Mouse (Mus musculus): ENCODE data around the gene Tmem163. TPM values are rescaled to one million over a fixed set of nuclear protein-coding genes. Genes with fewer than 3 reads are reported as not detected.
A peak's percentile ranks its signal among the peaks of the same experiment; 100 is the strongest.

Tmem163 gene
- polyA plus RNA-seq, 1 experiment from 2014 or later = 8.8 TPM

DNA sequence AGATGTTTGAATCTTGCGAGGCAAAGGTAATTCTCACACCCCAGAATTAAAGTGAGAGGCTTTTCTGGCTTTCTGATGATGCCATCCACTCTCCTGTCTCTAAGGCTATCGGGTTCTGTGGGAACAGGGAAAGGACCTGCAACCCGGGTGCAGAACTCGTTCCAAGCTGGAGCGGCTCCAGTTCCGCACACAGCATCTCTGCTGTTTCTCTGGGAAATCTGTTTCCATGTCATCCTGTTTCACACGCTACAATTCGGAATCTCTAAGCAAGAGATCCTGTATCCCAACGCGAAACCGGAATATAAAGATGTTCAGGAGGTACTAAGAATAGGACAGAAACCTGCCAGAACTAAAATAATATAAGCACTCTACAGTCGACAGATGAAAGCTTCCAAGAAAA, 3.2 kb downstream of the Tmem163 start:
- ATAC-seq (ENCODE audit: insufficient number of reproducible peaks, insufficient read depth, low FRiP score, low TSS enrichment, low read depth) = no peak
- peaks cover 89% of the 10 kb centered on the region for H3K27me3 ChIP-seq
- 28% methylated on average over 12 of the region's 12 CpGs for WGBS
- H3K9ac ChIP-seq = no peak overlapping the region
- H3K4me3 ChIP-seq = 0 out of 2 replicates have a peak overlapping the region, but pooled peaks have one; percentile 56
- peaks cover 27% of the 10 kb centered on the region for H3K4me1 ChIP-seq
- peak overlapping the region; percentile 98; the same call in 1 of the 2 replicates for H3K4me2 ChIP-seq
- no peak overlapping the region for H3K27ac ChIP-seq
- no peaks in the 10 kb centered on the region for H3K9me3 ChIP-seq
- H3K36me3 ChIP-seq = no peaks in the 10 kb centered on the region

DNA sequence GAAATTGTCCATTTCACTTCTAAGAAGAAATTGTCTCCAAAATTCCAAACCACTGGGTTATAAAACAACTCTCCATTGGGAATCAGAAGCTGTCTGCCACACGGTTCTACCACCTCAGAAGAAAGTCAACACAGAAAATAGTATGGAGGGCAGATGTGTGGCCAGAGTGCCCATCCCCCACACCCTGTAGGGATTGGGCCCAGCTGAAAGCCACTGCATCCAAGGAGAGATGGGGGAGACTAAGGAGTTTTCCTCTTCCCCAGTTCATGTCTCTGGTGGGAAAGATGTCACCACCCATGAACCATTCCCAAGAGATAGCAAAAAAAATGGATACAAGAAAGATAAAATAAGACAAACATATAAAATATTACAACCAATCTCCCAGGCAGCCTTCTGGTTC, 4.1 kb downstream of the Tmem163 start:
- Histone ChIP-seq H3K27ac (no peak overlapping the region), H3K9ac (no peak overlapping the region), H3K4me2 (no peak overlapping the region), H3K9me3 (no peaks in the 10 kb centered on the region), H3K36me3 (no peaks in the 10 kb centered on the region), H3K27me3 (peaks cover 81% of the 10 kb centered on the region), H3K4me1 (peaks cover 27% of the 10 kb centered on the region), H3K4me3 (no peak overlapping the region)
- no peak for ATAC-seq (ENCODE audit: insufficient number of reproducible peaks, insufficient read depth, low FRiP score, low TSS enrichment, low read depth)
- 32% methylated on average over 1 of the region's 1 CpGs for WGBS

DNA sequence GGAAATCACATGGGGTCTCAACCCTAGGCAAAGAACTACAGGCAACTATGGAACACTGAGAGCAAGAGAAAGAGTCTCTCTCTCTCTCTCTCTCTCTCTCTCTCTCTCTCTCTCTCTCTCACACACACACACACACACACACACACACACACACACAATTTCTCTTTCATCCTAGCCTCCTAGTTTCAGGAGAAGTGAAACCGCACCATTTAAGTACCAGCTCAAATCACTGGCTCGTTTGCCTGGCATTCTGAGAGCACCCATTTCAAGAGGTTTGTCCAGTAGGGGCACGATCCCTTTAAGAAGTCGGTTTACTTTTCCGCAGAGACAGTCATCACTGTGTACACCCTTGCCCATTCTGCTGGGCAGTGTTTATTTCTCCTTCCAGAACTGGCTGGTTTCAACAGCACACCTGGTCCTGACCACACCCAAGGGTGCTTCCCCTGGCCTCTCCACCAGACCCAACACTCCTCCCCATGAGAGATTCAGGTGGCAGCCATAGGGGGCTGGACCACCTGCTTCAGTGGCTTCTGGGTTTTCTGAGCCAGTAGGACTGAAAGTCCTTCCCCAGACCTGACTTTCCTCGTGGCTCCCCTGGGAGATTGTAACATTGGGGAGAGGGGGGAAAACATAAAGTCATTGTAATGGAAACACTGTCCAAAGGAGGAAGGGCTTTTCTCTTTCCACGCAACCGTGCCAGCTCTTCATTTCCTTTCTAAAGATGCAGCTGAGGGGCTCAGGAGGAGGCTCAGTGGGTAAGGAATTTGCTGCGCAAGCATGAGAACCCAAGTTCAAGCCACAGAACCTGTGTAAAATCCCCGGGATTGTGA, 5.9 kb downstream of the Tmem163 start:
- H3K9ac ChIP-seq = no peak overlapping the region
- 73% methylated on average over 10 of the region's 10 CpGs for WGBS
- peaks cover 63% of the 10 kb centered on the region for H3K27me3 ChIP-seq
- H3K9me3 ChIP-seq = peaks cover 3% of the 10 kb centered on the region; the same call in 1 of the 2 replicates
- no peak overlapping the region for H3K27ac ChIP-seq
- H3K4me1 ChIP-seq = peaks cover 21% of the 10 kb centered on the region
- no peak for ATAC-seq (ENCODE audit: insufficient number of reproducible peaks, insufficient read depth, low FRiP score, low TSS enrichment, low read depth)
- H3K4me2 ChIP-seq = no peak overlapping the region
- H3K36me3 ChIP-seq = no peaks in the 10 kb centered on the region
- H3K4me3 ChIP-seq = no peak overlapping the region

DNA sequence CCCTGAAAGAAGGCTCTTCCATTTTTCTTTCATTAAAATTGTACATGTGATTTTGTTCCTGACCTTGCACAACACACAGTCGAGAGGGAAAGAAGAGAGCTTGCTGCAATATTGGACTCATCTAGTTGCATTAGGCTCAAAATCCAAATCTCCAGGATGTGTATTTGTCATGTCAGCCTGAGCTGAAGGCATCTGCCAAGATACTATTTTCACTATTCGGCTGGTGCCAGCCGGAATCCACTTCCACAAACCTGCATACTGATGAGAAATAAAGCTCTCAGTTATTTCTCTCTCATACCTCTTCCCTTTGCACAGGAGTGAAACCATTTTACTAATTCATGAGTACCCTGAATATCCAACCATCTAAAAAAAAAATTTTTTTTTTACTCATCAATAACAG, 11.2 kb downstream of the Tmem163 start:
- 86% methylated on average over 3 of the region's 3 CpGs for WGBS

DNA sequence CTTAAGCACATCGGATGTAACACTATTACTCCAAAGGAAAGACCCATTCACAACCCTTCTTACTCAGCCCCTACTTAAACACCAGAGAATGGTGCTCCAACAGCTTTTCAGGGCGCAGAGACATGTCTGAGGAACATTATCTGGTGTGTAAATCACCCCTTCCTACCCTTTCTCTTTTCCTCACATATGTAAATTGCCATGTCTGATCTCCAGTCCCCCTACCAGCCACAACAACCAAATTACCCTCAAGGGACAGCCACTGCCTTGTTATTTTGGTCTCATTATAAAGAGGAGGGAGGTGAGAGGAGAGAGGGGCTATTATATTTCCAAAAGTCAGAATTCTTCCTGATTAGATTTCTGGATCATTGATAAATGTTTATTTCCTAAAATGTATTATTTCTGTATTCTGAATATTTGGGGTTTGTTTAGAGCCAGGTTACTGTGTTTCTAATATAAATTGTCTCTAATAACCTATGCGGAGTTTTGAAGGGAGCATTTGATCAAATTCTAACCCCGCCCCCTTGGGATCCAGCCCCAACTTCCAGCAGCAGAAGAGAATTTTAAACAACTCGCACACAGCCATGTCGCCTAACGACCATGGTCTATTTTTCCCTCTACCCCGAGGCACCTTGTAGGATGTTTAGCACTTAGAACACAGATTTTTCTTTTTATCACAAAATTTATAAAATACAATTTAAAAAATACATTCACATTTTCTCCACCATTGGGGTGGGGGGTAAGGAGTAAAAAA, 12.1 kb downstream of the Tmem163 start:
- H3K4me2 ChIP-seq = no peak overlapping the region
- no peak overlapping the region for H3K27ac ChIP-seq
- H3K9me3 ChIP-seq = peaks cover 3% of the 10 kb centered on the region; the same call in 1 of the 2 replicates
- WGBS = 48% methylated on average over 8 of the region's 8 CpGs
- H3K27me3 ChIP-seq = peaks cover 4% of the 10 kb centered on the region; the same call in 1 of the 2 replicates
- no peaks in the 10 kb centered on the region for H3K36me3 ChIP-seq
- no peaks in the 10 kb centered on the region for H3K4me1 ChIP-seq
- no peak overlapping the region for H3K9ac ChIP-seq
- no peak overlapping the region for H3K4me3 ChIP-seq
- no peak for ATAC-seq (ENCODE audit: insufficient number of reproducible peaks, insufficient read depth, low FRiP score, low TSS enrichment, low read depth)

More for the DNA sequence above, 11.2 kb downstream of the Tmem163 start:
- Histone ChIP-seq H3K27me3 (peaks cover 11% of the 10 kb centered on the region; the same call in 1 of the 2 replicates), H3K4me2 (no peak overlapping the region), H3K36me3 (no peaks in the 10 kb centered on the region), H3K27ac (no peak overlapping the region), H3K4me3 (no peak overlapping the region), H3K9me3 (peaks cover 3% of the 10 kb centered on the region; the same call in 1 of the 2 replicates), H3K4me1 (no peaks in the 10 kb centered on the region), H3K9ac (no peak overlapping the region)
- ATAC-seq (ENCODE audit: insufficient number of reproducible peaks, insufficient read depth, low FRiP score, low TSS enrichment, low read depth) = no peak

DNA sequence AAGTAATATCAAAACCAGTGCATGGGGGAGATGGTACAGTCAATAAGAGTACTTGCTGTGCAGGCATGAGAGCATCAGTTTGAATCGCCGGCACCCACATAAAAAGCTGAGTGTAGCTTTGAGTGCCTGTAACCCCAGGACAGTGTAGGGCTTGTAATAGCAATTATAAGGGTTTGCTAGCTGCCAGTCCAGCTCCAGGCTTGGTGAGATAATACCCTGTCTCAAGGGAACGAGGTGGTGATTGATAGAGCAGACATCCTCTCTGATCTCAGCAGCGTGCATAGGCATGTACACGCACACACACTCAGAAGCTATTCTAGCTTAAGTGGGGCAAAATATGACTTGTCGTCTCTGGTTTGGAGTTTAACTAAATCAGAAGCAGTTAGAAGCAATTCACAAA, 13.1 kb downstream of the Tmem163 start:
- Histone ChIP-seq H3K36me3 (no peaks in the 10 kb centered on the region), H3K9me3 (peaks cover 3% of the 10 kb centered on the region; the same call in 1 of the 2 replicates), H3K27me3 (no peaks in the 10 kb centered on the region), H3K27ac (no peak overlapping the region), H3K4me1 (peaks cover 5% of the 10 kb centered on the region), H3K4me3 (no peak overlapping the region), H3K9ac (no peak overlapping the region), H3K4me2 (no peak overlapping the region)
- 66% methylated on average over 6 of the region's 6 CpGs for WGBS
- ATAC-seq (ENCODE audit: insufficient number of reproducible peaks, insufficient read depth, low FRiP score, low TSS enrichment, low read depth) = no peak

DNA sequence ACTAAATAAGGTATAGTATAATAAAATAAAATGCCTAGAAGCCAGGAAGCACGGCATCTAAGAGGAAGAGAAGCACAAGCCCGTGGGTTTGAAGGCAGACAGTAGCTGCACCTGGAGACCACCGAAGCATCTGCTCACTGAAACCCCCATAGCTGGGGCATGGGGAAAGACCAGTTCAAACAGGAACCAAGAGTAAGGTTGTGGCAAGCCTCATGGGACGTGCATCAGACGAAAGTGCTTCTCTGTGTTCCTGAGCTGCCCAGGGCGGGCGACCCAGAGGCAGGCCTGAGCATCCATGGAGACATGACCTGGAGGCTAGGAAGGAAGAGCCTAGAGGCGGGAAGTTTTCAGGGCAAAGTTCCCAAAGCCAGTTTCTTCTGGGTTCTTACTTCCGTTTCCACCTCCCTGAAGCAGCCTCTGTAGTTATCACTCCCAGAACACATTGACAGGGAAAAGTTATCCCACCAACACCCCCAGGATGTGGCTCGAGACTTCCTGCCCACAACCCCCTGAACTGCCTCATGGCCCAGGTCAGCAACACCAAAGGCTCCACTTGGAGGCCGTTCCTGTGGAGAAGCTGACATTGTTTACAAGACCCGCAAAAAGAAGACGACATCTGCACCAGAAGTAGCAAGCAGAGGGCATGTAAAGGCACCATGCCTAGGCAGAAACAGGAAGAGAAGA, 16.8 kb downstream of the Tmem163 start:
- Histone ChIP-seq H3K4me3 (no peak overlapping the region), H3K4me1 (peaks cover 9% of the 10 kb centered on the region), H3K9me3 (no peaks in the 10 kb centered on the region), H3K4me2 (no peak overlapping the region), H3K9ac (no peak overlapping the region), H3K27ac (no peak overlapping the region), H3K36me3 (no peaks in the 10 kb centered on the region), H3K27me3 (no peaks in the 10 kb centered on the region)
- ATAC-seq (ENCODE audit: insufficient number of reproducible peaks, insufficient read depth, low FRiP score, low TSS enrichment, low read depth) = no peak
- 78% methylated on average over 13 of the region's 13 CpGs for WGBS

DNA sequence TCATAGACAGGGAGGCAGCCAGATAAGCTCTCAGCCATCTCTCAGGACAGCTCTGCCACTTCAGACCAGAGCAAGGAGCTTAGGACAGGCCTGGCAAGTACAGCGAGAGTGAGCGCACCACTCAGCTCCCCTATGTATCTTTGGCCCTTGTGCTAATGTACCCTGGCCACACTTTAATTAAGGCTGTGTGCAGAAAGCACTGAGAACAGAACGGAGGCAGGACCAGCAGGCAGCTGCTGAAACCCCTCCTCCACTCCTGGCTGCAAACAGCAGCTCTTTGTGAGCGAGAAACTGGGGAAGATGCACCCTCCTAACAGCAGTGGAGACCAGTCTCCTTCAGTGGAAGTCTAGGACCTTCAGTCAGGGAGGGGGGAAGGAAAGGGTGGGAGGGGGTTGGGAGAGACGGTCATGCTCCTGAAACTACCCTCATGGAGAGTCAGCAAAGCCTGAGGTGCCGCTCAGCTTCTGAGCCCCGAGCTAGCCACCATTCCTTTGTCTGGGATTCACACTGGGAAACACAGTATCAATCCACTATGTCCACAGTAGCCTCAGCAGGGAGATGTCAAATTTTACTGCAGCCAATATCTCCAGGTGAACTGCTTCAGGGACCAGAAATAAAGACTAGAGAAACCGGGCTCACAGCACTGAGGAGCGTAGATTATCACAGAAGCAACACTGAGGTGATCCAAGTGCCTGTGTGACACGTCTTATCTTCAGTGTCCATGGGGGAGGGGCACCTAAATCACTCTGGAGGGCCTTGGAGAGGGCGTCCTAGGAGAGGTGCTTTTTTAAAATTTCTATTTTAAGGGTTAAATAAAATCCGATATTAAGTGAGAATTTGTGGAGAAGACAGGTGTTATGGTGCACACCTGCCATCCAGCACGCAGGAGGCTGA, 18.0 kb downstream of the Tmem163 start:
- no peak overlapping the region; the same call in 1 of the 2 replicates for H3K9ac ChIP-seq
- no peaks in the 10 kb centered on the region for H3K36me3 ChIP-seq
- no peaks in the 10 kb centered on the region for H3K9me3 ChIP-seq
- no peak overlapping the region for H3K4me3 ChIP-seq
- H3K4me1 ChIP-seq = peaks cover 12% of the 10 kb centered on the region
- no peaks in the 10 kb centered on the region for H3K27me3 ChIP-seq
- WGBS = 25% methylated on average over 13 of the region's 13 CpGs
- H3K4me2 ChIP-seq = peak overlapping the region; percentile 32
- no peak overlapping the region for H3K27ac ChIP-seq
- ATAC-seq (ENCODE audit: insufficient number of reproducible peaks, insufficient read depth, low FRiP score, low TSS enrichment, low read depth) = no peak

DNA sequence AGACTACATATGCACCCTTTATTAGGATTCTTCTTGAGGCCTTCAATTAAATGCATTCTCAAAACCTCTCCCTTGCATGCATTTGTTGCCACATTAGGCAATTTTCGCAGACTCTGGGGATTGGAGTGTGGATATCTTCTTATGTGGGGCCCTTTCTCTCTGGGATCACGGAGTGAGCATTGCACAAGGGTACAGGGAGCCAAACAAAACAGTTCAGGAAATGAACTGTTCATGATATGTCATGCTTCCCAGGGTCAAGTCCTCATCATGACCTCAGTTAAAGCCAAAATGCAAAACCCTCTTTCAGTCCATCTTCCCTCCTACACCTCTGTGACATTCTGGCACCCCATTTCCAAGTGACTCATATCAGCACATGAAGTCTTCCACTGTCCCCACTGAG, 27.8 kb downstream of the Tmem163 start:
- Histone ChIP-seq H3K4me2 (no peak overlapping the region), H3K36me3 (no peaks in the 10 kb centered on the region), H3K9ac (no peak overlapping the region), H3K4me1 (no peaks in the 10 kb centered on the region), H3K27ac (no peak overlapping the region), H3K4me3 (no peak overlapping the region), H3K9me3 (no peaks in the 10 kb centered on the region), H3K27me3 (no peaks in the 10 kb centered on the region)
- 87% methylated on average over 2 of the region's 2 CpGs for WGBS
- ATAC-seq (ENCODE audit: insufficient number of reproducible peaks, insufficient read depth, low FRiP score, low TSS enrichment, low read depth) = no peak

DNA sequence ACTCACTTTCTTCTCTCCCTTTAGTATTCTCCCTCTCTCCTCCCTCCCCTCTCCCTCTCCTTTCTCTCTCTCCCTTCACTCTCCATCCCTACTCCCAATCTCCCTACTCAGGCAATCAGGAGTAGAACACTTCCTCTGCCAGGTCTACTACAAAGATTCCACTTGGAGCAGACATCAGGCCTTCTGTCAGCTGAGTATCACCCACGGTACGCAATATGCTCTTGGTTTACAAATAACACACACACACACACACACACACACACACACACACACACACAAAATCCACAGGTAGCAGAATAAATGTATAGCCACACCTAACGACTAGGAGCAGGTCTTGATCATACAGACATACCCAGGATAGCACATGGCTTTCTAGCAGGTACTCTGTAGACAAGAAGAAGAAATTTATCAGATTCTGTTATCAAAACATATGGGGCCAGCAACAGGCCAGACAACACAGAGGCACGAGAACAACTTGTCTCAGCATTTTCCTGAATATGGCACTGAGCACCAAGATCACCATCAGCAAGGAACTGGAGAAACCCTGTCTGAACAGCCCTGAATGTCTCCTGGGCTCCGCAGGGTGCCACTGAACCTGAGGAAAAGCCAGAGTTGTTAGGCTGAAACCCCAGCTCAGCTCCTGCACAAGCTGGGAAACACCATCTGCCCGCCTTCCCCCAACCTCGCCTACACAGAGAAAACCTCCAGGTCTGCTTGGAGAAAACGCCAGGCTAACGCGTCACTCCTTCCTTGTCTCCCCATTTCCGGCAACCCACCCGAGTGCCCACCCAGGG, 36.2 kb downstream of the Tmem163 start:
- Histone ChIP-seq H3K9ac (no peak overlapping the region), H3K9me3 (no peaks in the 10 kb centered on the region), H3K27ac (no peak overlapping the region), H3K4me3 (no peak overlapping the region), H3K4me1 (no peaks in the 10 kb centered on the region), H3K4me2 (no peak overlapping the region), H3K27me3 (no peaks in the 10 kb centered on the region), H3K36me3 (no peaks in the 10 kb centered on the region)
- no peak for ATAC-seq (ENCODE audit: insufficient number of reproducible peaks, insufficient read depth, low FRiP score, low TSS enrichment, low read depth)
- 91% methylated on average over 12 of the region's 12 CpGs for WGBS

All from embryonic facial prominence, embryonic 13.5 days (tissue).